Mouse (Mus musculus): ENCODE data around the gene Ube2f.

GRCm38 (mm10) chr1:91241249-91241648 lies 8.9 kb upstream of the Ube2f start:
- TF ChIP-seq CTCF (IDR thresholded peaks at IDR 0.05; ENCODE audit: low read depth, low read length) (no peak), POLR2A (IDR thresholded peaks at IDR 0.05; ENCODE audit: borderline replicate concordance, low read depth, low read length) (no peak)

Data from bone marrow macrophage, adult 2 months (primary cell).